Mouse (Mus musculus): ENCODE results near the gene Lrrn4cl.

DNA sequence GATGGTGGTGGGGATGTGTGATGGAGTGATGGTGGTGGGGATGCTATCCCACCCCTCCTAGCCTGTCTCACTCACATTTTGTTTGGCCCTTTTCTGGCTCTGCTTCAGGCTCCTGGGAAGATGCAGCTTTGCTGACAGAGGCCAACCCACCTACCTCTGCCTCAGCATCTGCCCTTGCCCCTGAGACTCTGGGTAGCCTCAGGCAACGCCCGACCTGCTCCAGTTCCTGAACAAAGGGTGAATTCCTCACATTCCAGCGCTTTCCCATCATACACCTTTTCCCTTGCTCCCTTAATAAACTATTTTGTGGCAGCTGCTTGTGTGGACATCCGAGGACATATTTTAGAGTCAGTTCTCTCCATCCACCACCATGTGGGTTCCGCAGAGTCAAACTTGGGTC, 2.2 kb upstream of the Lrrn4cl start:
- TF ChIP-seq CTCF (IDR thresholded peaks at IDR 0.05; ENCODE audit: control insufficient read depth, insufficient read depth, insufficient replicate concordance, low read depth, low read length), result no peak
- no peak for TF ChIP-seq POLR2A (IDR thresholded peaks at IDR 0.05; ENCODE audit: control insufficient read depth, low read depth, low read length)

All from testis, adult 2 months (tissue).